In genomic region chrX:12134541-12134940, GRCm38 (mm10) we compare ENCODE assay signal across 8 mouse cellular contexts. TPM values are rescaled to one million over a fixed set of nuclear protein-coding genes. Genes with fewer than 3 reads are reported as not detected.
DNase-seq lines count a peak whose midpoint lies in the region; ATAC-seq and TF ChIP-seq lines count a peak whose summit lies in the region.

No protein-coding gene starts in this region.

- peak overlapping the region; percentile 89 for H3K27ac ChIP-seq in forebrain, embryonic 10.5 days
- H3K27ac ChIP-seq in limb, embryonic 12.5 days: peak overlapping the region; percentile 87
- peak overlapping the region; percentile 88 for H3K27ac ChIP-seq in midbrain, embryonic 10.5 days (replicated peaks)
- no peak overlapping the region for H3K27ac ChIP-seq in stomach, embryonic 14.5 days (ENCODE audit: low read length)

- DNase-seq in adrenal gland, adult 2 months: peak; percentile 77
- peak; percentile 70 for DNase-seq in forebrain, embryonic 10.5 days (ENCODE audit: extremely low spot score, low spot score)
- peak; percentile 68 to 69 for DNase-seq in heart, postnatal 36 days
- DNase-seq in midbrain, embryonic 10.5 days (ENCODE audit: low spot score): peak; percentile 71
- no peak for DNase-seq in right cerebral cortex, adult 18-20 months

- peak overlapping the region; percentile 68; the same call in 1 of the 2 replicates for H3K4me3 ChIP-seq in E14TG2a.4 (replicated peaks; ENCODE audit: low read length)
- peak overlapping the region; percentile 51 for H3K4me3 ChIP-seq in forebrain, embryonic 10.5 days
- H3K4me3 ChIP-seq in limb, embryonic 12.5 days (replicated peaks): 0 out of 2 replicates have a peak overlapping the region, but pooled peaks have one; percentile 30
- H3K4me3 ChIP-seq in midbrain, embryonic 10.5 days: peak overlapping the region; percentile 53
- H3K4me3 ChIP-seq in stomach, embryonic 14.5 days (ENCODE audit: low read depth, low read length): peak overlapping the region; percentile 27; the same call in 1 of the 2 replicates

- peaks cover 78% of the 10 kb centered on the region for H3K27me3 ChIP-seq in E14TG2a.4 (ENCODE audit: insufficient read depth, low read length)
- peaks cover 100% of the 10 kb centered on the region for H3K27me3 ChIP-seq in forebrain, embryonic 10.5 days (ENCODE audit: poor library complexity, severe bottlenecking)
- peaks cover 97% of the 10 kb centered on the region for H3K27me3 ChIP-seq in limb, embryonic 12.5 days
- peaks cover 100% of the 10 kb centered on the region for H3K27me3 ChIP-seq in midbrain, embryonic 10.5 days (ENCODE audit: low read depth, poor library complexity, severe bottlenecking)
- H3K27me3 ChIP-seq in stomach, embryonic 14.5 days (ENCODE audit: control insufficient read depth, insufficient read depth, low read length): peaks cover 15% of the 10 kb centered on the region; the same call in 1 of the 2 replicates

- H3K9ac ChIP-seq in limb, embryonic 12.5 days (replicated peaks): peak overlapping the region; percentile 27; the same call in 1 of the 2 replicates
- H3K9ac ChIP-seq in stomach, embryonic 14.5 days (replicated peaks; ENCODE audit: low read depth, low read length): no peak overlapping the region

- ATAC-seq in limb, embryonic 12.5 days (ENCODE audit: insufficient number of reproducible peaks, insufficient read depth, low FRiP score, low TSS enrichment, low read depth): no peak
- ATAC-seq in stomach, embryonic 14.5 days (ENCODE audit: insufficient number of reproducible peaks, insufficient read depth, low FRiP score, low read depth): no peak

- peaks cover 52% of the 10 kb centered on the region for H3K4me1 ChIP-seq in E14TG2a.4 (replicated peaks; ENCODE audit: low read depth, low read length)
- peaks cover 91% of the 10 kb centered on the region for H3K4me1 ChIP-seq in forebrain, embryonic 10.5 days
- peaks cover 72% of the 10 kb centered on the region for H3K4me1 ChIP-seq in limb, embryonic 12.5 days (replicated peaks)
- peaks cover 77% of the 10 kb centered on the region for H3K4me1 ChIP-seq in midbrain, embryonic 10.5 days
- H3K4me1 ChIP-seq in stomach, embryonic 14.5 days (ENCODE audit: control insufficient read depth, insufficient read depth, low read length): peaks cover 19% of the 10 kb centered on the region

- no peaks in the 10 kb centered on the region for H3K36me3 ChIP-seq in E14TG2a.4 (ENCODE audit: insufficient read depth, low read length)
- H3K36me3 ChIP-seq in forebrain, embryonic 10.5 days (replicated peaks): no peaks in the 10 kb centered on the region
- no peaks in the 10 kb centered on the region for H3K36me3 ChIP-seq in limb, embryonic 12.5 days
- H3K36me3 ChIP-seq in midbrain, embryonic 10.5 days: no peaks in the 10 kb centered on the region
- H3K36me3 ChIP-seq in stomach, embryonic 14.5 days (ENCODE audit: control insufficient read depth, insufficient read depth, low read length): no peaks in the 10 kb centered on the region

- 4% methylated on average over 19 of the region's 19 CpGs for WGBS in forebrain, embryonic 10.5 days
- WGBS in limb, embryonic 12.5 days: 5% methylated on average over 19 of the region's 19 CpGs
- 4% methylated on average over 19 of the region's 19 CpGs for WGBS in midbrain, embryonic 10.5 days
- 9% methylated on average over 19 of the region's 19 CpGs for WGBS in stomach, embryonic 14.5 days

- H3K4me2 ChIP-seq in limb, embryonic 12.5 days: peak overlapping the region; percentile 74
- H3K4me2 ChIP-seq in stomach, embryonic 14.5 days (replicated peaks; ENCODE audit: low read depth, low read length): peak overlapping the region; percentile 69; the same call in 1 of the 2 replicates

- no peak for TF ChIP-seq CTCF in E14TG2a.4 (conservative IDR thresholded peaks at IDR 0.05; ENCODE audit: low read length)

- intact Hi-C loops in heart, postnatal 36 days (cut with DNase I): loop anchor here (2.0 to 10.0 kb wide), 4 partner anchors 56 to 472 kb away; no protein-coding TSS in a partner anchor

- H3K9me3 ChIP-seq in E14TG2a.4 (ENCODE audit: low read length): no peaks in the 10 kb centered on the region
- H3K9me3 ChIP-seq in forebrain, embryonic 10.5 days: no peaks in the 10 kb centered on the region
- no peaks in the 10 kb centered on the region for H3K9me3 ChIP-seq in limb, embryonic 12.5 days
- H3K9me3 ChIP-seq in midbrain, embryonic 10.5 days (replicated peaks): no peaks in the 10 kb centered on the region
- no peaks in the 10 kb centered on the region for H3K9me3 ChIP-seq in stomach, embryonic 14.5 days (ENCODE audit: control insufficient read depth, low read depth, low read length)

RNA-seq across cellular contexts. Expression of gene Bcor, which starts 25.6 kb away (rescaled TPM):
- 10 to 100 TPM; 11.8 to 16.9 TPM for total RNA-seq in adrenal gland, adult 2 months (2021)
- polyA plus RNA-seq in adrenal gland, adult 2 months (2012; rRNA removed): 7.5 and 9.3 TPM in 2 replicates
- 18.0 and 18.9 TPM in 2 replicates for polyA plus RNA-seq in forebrain, embryonic 10.5 days (2016; fragmentation: Nextera tagmentation; extraction: Ambion mirVana)
- 10 to 100 TPM; 20.0 to 25.9 TPM for total RNA-seq in heart, postnatal 36 days (2021)
- 25.6 and 30.5 TPM in 2 replicates for polyA plus RNA-seq in limb, embryonic 12.5 days (2016; fragmentation: Nextera tagmentation; extraction: Ambion mirVana)
- polyA plus RNA-seq in midbrain, embryonic 10.5 days (2016; fragmentation: Nextera tagmentation; extraction: Ambion mirVana): 17.9 and 22.4 TPM in 2 replicates
- 20.6 and 21.2 TPM in 2 replicates for polyA plus RNA-seq in stomach, embryonic 14.5 days (2014; fragmentation: Nextera tagmentation; extraction: Ambion mirVana)
